18 mouse cellular contexts compared by ENCODE assay signal in the genomic region with DNA sequence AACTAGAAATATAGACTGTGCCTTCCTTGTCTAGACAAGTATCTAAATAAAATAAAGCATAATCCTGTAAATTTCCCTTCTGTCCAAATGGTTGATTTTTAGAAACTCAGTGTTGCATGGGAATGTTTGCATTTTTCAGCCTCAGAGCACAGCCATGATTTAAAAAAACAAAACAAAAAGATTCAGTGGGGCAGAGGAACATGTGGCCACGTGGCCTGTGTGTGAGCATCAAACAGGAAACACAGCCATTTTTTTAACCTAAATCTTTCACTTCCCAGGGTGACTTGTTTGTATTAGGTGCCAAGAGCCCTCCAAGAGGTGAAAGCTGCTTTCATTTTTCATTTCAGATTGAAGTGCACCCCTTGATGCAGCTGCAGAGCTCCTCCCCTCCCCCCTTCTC.
A peak's percentile ranks its signal among the peaks of the same experiment; 100 is the strongest.
DNase-seq lines count a peak whose midpoint lies in the region; ATAC-seq and TF ChIP-seq lines count a peak whose summit lies in the region.
"Had no signal": no experiment of that assay in that cellular context is flagged by ENCODE, and none has a peak within 500 bp of the region (broad histone marks: within the 10 kb centered on the region; RNA-seq: fewer than 3 reads in every experiment).

No protein-coding gene starts in this region.

- no peak overlapping the region for H3K4me2 ChIP-seq in hindbrain, embryonic 11.5 days (replicated peaks; ENCODE audit: low read depth, low read length)
- no peak overlapping the region for H3K4me2 ChIP-seq in hindbrain, embryonic 12.5 days (replicated peaks)
- H3K4me2 ChIP-seq in embryonic facial prominence, embryonic 11.5 days (ENCODE audit: low read depth, low read length), result no peak overlapping the region
- no peak overlapping the region for H3K4me2 ChIP-seq in stomach, embryonic 16.5 days (ENCODE audit: low read depth, low read length)
- H3K4me2 ChIP-seq: heart, embryonic 12.5 days; liver, embryonic 11.5 days; midbrain, embryonic 15.5 days had no signal

- intact Hi-C loops in heart, postnatal 14 days (cut with DNase I), result no loop called here
- intact Hi-C loops in heart, adult 2 months (cut with DNase I), result no loop called here

- no peaks in the 10 kb centered on the region for H3K4me1 ChIP-seq in hindbrain, embryonic 11.5 days (replicated peaks; ENCODE audit: control insufficient read depth, insufficient read depth, low read length)
- H3K4me1 ChIP-seq in hindbrain, embryonic 12.5 days, result no peaks in the 10 kb centered on the region
- no peaks in the 10 kb centered on the region for H3K4me1 ChIP-seq in embryonic facial prominence, embryonic 11.5 days (ENCODE audit: control insufficient read depth, insufficient read depth, low read length)
- H3K4me1 ChIP-seq in embryonic fibroblast, embryonic 13.5 days (ENCODE audit: control insufficient read depth, insufficient read depth, low read length), result no peaks in the 10 kb centered on the region
- H3K4me1 ChIP-seq in stomach, embryonic 16.5 days (ENCODE audit: control insufficient read depth, insufficient read depth, low read length), result no peaks in the 10 kb centered on the region
- H3K4me1 ChIP-seq in heart, adult 2 months (ENCODE audit: control insufficient read depth, insufficient read depth, low read length), result no peaks in the 10 kb centered on the region
- H3K4me1 ChIP-seq: heart, embryonic 12.5 days; megakaryocyte, embryonic 14.5 days; midbrain, embryonic 15.5 days had no signal

- H3K27me3 ChIP-seq in hindbrain, embryonic 11.5 days (ENCODE audit: control insufficient read depth, insufficient read depth, low read length), result no peaks in the 10 kb centered on the region
- H3K27me3 ChIP-seq in hindbrain, embryonic 12.5 days, result no peaks in the 10 kb centered on the region
- no peaks in the 10 kb centered on the region for H3K27me3 ChIP-seq in embryonic facial prominence, embryonic 11.5 days (ENCODE audit: control insufficient read depth, insufficient read depth, low read length)
- no peaks in the 10 kb centered on the region for H3K27me3 ChIP-seq in stomach, embryonic 16.5 days (ENCODE audit: control insufficient read depth, insufficient read depth, low read length)
- H3K27me3 ChIP-seq in heart, adult 2 months (ENCODE audit: control insufficient read depth, insufficient read depth, low read length), result no peaks in the 10 kb centered on the region
- H3K27me3 ChIP-seq: heart, embryonic 12.5 days; megakaryocyte, embryonic 14.5 days; midbrain, embryonic 15.5 days had no signal

- no peaks in the 10 kb centered on the region for H3K9me3 ChIP-seq in hindbrain, embryonic 11.5 days (ENCODE audit: control insufficient read depth, low read length)
- no peaks in the 10 kb centered on the region for H3K9me3 ChIP-seq in hindbrain, embryonic 12.5 days (replicated peaks)
- H3K9me3 ChIP-seq in embryonic facial prominence, embryonic 11.5 days (replicated peaks; ENCODE audit: control insufficient read depth, low read length), result no peaks in the 10 kb centered on the region
- no peaks in the 10 kb centered on the region for H3K9me3 ChIP-seq in stomach, embryonic 16.5 days (replicated peaks; ENCODE audit: control insufficient read depth, low read length)
- H3K9me3 ChIP-seq: heart, embryonic 12.5 days; megakaryocyte, embryonic 14.5 days; midbrain, embryonic 15.5 days had no signal

- H3K9ac ChIP-seq in hindbrain, embryonic 11.5 days (ENCODE audit: low read depth, low read length), result no peak overlapping the region
- no peak overlapping the region for H3K9ac ChIP-seq in hindbrain, embryonic 12.5 days
- no peak overlapping the region for H3K9ac ChIP-seq in embryonic facial prominence, embryonic 11.5 days (replicated peaks; ENCODE audit: low read length)
- no peak overlapping the region for H3K9ac ChIP-seq in stomach, embryonic 16.5 days (ENCODE audit: low read length)
- no peak overlapping the region for H3K9ac ChIP-seq in heart, adult 2 months (ENCODE audit: low read depth, low read length)
- H3K9ac ChIP-seq: heart, embryonic 12.5 days; midbrain, embryonic 15.5 days had no signal

- ATAC-seq in hindbrain, embryonic 11.5 days (ENCODE audit: low FRiP score), result no peak
- no peak for ATAC-seq in hindbrain, embryonic 12.5 days (ENCODE audit: low FRiP score)
- ATAC-seq in embryonic facial prominence, embryonic 11.5 days (replicated peaks; ENCODE audit: insufficient number of reproducible peaks, low FRiP score, low TSS enrichment, low read depth), result no peak
- no peak for ATAC-seq in stomach, embryonic 16.5 days (ENCODE audit: insufficient read depth, low FRiP score)
- ATAC-seq: midbrain, embryonic 15.5 days had no signal

- no peaks in the 10 kb centered on the region for H3K36me3 ChIP-seq in hindbrain, embryonic 11.5 days (ENCODE audit: control insufficient read depth, insufficient read depth, low read length)
- H3K36me3 ChIP-seq in hindbrain, embryonic 12.5 days, result no peaks in the 10 kb centered on the region
- H3K36me3 ChIP-seq in embryonic facial prominence, embryonic 11.5 days (replicated peaks; ENCODE audit: control insufficient read depth, insufficient read depth, low read depth, low read length), result no peaks in the 10 kb centered on the region
- H3K36me3 ChIP-seq in stomach, embryonic 16.5 days (ENCODE audit: control insufficient read depth, insufficient read depth, low read length), result no peaks in the 10 kb centered on the region
- H3K36me3 ChIP-seq in heart, adult 2 months (ENCODE audit: control insufficient read depth, insufficient read depth, low read length), result no peaks in the 10 kb centered on the region
- H3K36me3 ChIP-seq: heart, embryonic 12.5 days; midbrain, embryonic 15.5 days had no signal

- H3K27ac ChIP-seq in hindbrain, embryonic 11.5 days (ENCODE audit: low read depth, low read length), result no peak overlapping the region
- no peak overlapping the region for H3K27ac ChIP-seq in hindbrain, embryonic 12.5 days
- no peak overlapping the region for H3K27ac ChIP-seq in embryonic facial prominence, embryonic 11.5 days (replicated peaks; ENCODE audit: low read depth, low read length)
- 0 out of 2 replicates have a peak overlapping the region, but pooled peaks have one; percentile 10 for H3K27ac ChIP-seq in embryonic fibroblast, embryonic 13.5 days (ENCODE audit: insufficient read depth, low read length)
- peak overlapping the region; percentile 7; the same call in 1 of the 2 replicates for H3K27ac ChIP-seq in stomach, embryonic 16.5 days (ENCODE audit: low read length)
- H3K27ac ChIP-seq in heart, adult 2 months, result no peak overlapping the region
- H3K27ac ChIP-seq: midbrain, embryonic 15.5 days had no signal

- WGBS in hindbrain, embryonic 11.5 days, result 27% methylated on average over 1 of the region's 1 CpGs
- 24% methylated on average over 1 of the region's 1 CpGs for WGBS in hindbrain, embryonic 12.5 days
- WGBS in embryonic facial prominence, embryonic 11.5 days, result 23% methylated on average over 1 of the region's 1 CpGs
- 17% methylated on average over 1 of the region's 1 CpGs for WGBS in stomach, embryonic 16.5 days
- WGBS in heart, adult 2 months, result 39% methylated on average over 1 of the region's 1 CpGs

- no peaks in the 10 kb centered on the region for H3K79me2 ChIP-seq in heart, adult 2 months (replicated peaks; ENCODE audit: control insufficient read depth, insufficient read depth, low read length)

- no peak for TF ChIP-seq EP300 in heart, adult 2 months (IDR thresholded peaks at IDR 0.05; ENCODE audit: insufficient read depth, low read depth, low read length)

- no peak overlapping the region for H3K4me3 ChIP-seq in hindbrain, embryonic 11.5 days (ENCODE audit: low read depth, low read length)
- H3K4me3 ChIP-seq in hindbrain, embryonic 12.5 days, result no peak overlapping the region
- no peak overlapping the region for H3K4me3 ChIP-seq in embryonic facial prominence, embryonic 11.5 days (ENCODE audit: low read depth, low read length)
- H3K4me3 ChIP-seq in embryonic fibroblast, embryonic 13.5 days (ENCODE audit: insufficient read depth, low read length), result no peak overlapping the region
- H3K4me3 ChIP-seq in stomach, embryonic 16.5 days (replicated peaks; ENCODE audit: low read length), result no peak overlapping the region
- no peak overlapping the region for H3K4me3 ChIP-seq in heart, adult 2 months
- H3K4me3 ChIP-seq: heart, embryonic 12.5 days; megakaryocyte, embryonic 14.5 days; midbrain, embryonic 15.5 days had no signal

- no peak for TF ChIP-seq CTCF in embryonic fibroblast, embryonic 13.5 days (IDR thresholded peaks at IDR 0.05; ENCODE audit: borderline replicate concordance, insufficient read depth, low read length)
- no peak for TF ChIP-seq CTCF in heart, adult 2 months (IDR thresholded peaks at IDR 0.05)

- no peak for TF ChIP-seq POLR2A in embryonic fibroblast, embryonic 13.5 days (IDR thresholded peaks at IDR 0.05; ENCODE audit: low read depth, low read length)
- no peak for TF ChIP-seq POLR2A in heart, adult 2 months (IDR thresholded peaks at IDR 0.05; ENCODE audit: insufficient read depth, low read depth, low read length)

- DNase-seq in hindbrain, embryonic 11.5 days (ENCODE audit: low spot score), result peak; percentile 4
- peak; percentile 6 for DNase-seq in embryonic facial prominence, embryonic 11.5 days (ENCODE audit: low spot score)
- DNase-seq in heart, postnatal 14 days, result no peak
- no peak for DNase-seq in heart, adult 2 months
- DNase-seq: gastrocnemius, postnatal 14 days; heart, postnatal 36 days; kidney, adult 2 months; layer of hippocampus, adult 9-11 months; lung, adult 2 months; right cerebral cortex, adult 18-20 months; thymus, adult 18-20 months had no signal

Comparison
In these comparisons a context has a peak if more than half of its experiments do, and no peak if none do; other contexts are left out.
1. DNase-seq: peak in hindbrain, embryonic 11.5 days (single experiment) and embryonic facial prominence, embryonic 11.5 days (single experiment); none in heart, postnatal 14 days (0 of 2) and heart, adult 2 months (0 of 2).
2. H3K27ac ChIP-seq: peak in embryonic fibroblast, embryonic 13.5 days (single experiment) and stomach, embryonic 16.5 days (single experiment); none in hindbrain, embryonic 11.5 days (single experiment), hindbrain, embryonic 12.5 days (single experiment), embryonic facial prominence, embryonic 11.5 days (single experiment) and heart, adult 2 months (single experiment).